Mouse (Mus musculus) G1E (cell line): ENCODE results near the gene Phrf1.

Experiments
- CTCF ChIP-seq: IDR thresholded peaks from 2 replicates; pipeline ENCODE4 v1.5.1; 2012; ENCODE audit warnings: low read depth, low read length, inconsistent platforms, mixed read lengths
- GATA1 ChIP-seq: IDR thresholded peaks from 2 replicates; pipeline ENCODE4 v1.6.1; 2012; ENCODE audit warnings: borderline replicate concordance, low read length, inconsistent platforms, mixed read lengths
- POLR2AphosphoS5 ChIP-seq: IDR thresholded peaks from 2 replicates; pipeline ENCODE4 v1.6.1; 2012; ENCODE audit warnings: low read depth, low read length, inconsistent platforms; ENCODE audit not compliant: insufficient replicate concordance
- TAL1 ChIP-seq: conservative IDR thresholded peaks from 2 replicates; pipeline ENCODE4 v1.6.1; 2012; ENCODE audit warnings: low read depth, low read length, inconsistent platforms, mixed read lengths

GRCm38 (mm10) chr7:141220377-141220776 lies 8.2 kb upstream of the Phrf1 start:
- TF ChIP-seq CTCF (no peak), GATA1 (no peak), POLR2AphosphoS5 (no peak), TAL1 (no peak)
